Mouse (Mus musculus): Measurements from ENCODE around the gene Iqsec3. TPM values are rescaled to one million over a fixed set of nuclear protein-coding genes. Genes with fewer than 3 reads are reported as not detected.

Gene Iqsec3
- polyA plus RNA-seq, 1 experiment from 2014 or later = 0.03 TPM

DNA sequence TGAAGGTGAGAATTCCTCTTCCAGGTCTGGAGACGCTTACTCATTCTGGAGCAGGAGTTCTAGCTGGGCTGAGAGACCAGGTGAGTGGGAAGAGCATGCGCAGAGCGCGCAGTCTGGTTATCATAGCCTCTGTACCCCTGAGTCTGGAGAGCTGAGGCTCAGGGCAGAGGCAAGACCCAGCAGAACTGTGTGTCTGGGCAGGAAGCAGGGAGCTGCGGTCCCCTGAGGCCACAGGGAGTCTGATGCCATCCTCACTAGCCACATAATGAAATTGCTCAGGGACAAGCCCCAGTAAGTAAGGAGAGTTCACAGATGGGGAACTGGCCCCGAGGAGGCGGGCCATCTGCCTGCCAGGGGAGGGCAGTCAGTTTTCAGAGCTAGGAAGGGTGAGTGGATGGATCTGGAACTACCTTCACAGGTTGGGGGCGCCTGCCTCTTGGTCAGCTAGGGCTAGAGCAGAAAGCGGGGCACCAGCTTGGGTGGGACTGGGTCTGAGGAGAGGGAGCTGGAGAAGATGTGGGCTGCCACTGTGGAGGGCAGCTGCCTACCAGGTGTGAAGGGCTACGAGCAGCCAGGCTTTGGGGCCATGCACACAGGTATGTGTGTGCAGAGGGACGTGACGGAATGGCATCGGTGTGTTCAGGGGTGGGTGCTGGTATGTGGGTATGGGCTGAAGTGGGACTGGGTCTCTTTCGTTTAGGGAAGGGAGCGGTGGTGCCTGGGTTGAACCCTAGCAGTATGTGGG lies 130.3 kb downstream of the Iqsec3 start, which contains the start of gene Slc6a12:
TSS of gene Slc6a12 (plus strand) at position 51 of the 745 bp plus-strand sequence.
- DNase-seq (ENCODE audit: low spot score) = no peak
- H3K27me3 ChIP-seq (ENCODE audit: insufficient read depth, poor library complexity, severe bottlenecking) = peaks cover 44% of the 10 kb centered on the region
- H3K9me3 ChIP-seq = no peaks in the 10 kb centered on the region
- H3K4me1 ChIP-seq = 0 out of 2 replicates have a peak, but pooled peaks cover 8% of the 10 kb centered on the region
- 64% methylated on average over 15 of the region's 15 CpGs for WGBS
- H3K27ac ChIP-seq = no peak within 1 kb of the TSS
- no peaks in the 10 kb centered on the region for H3K36me3 ChIP-seq
- no peak within 1 kb of the TSS for H3K4me3 ChIP-seq

DNA sequence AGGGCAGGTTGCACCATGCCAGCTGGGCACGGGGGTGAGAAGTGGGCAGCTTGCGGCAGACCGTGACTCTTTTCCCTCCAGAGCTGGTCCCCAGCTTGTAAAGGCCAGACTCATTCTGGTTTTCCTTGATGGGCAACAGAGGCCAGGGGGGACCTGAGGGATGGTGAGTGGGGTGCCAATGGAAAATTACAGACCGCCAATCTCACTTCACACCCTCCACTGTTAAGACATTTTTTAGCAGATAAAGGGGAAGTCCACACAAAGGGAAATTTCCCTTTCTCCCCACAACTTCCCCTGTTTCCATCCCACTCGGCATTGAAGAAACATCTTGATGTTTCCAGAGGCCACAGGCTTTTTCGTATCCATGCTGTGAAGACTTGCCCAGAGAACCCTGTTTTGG lies 131.8 kb downstream of the Iqsec3 start:
- Histone ChIP-seq H3K27me3 (ENCODE audit: insufficient read depth, poor library complexity, severe bottlenecking) (peaks cover 39% of the 10 kb centered on the region), H3K4me3 (no peak overlapping the region), H3K4me1 (peaks cover 11% of the 10 kb centered on the region), H3K27ac (no peak overlapping the region), H3K36me3 (no peaks in the 10 kb centered on the region), H3K9me3 (no peaks in the 10 kb centered on the region)
- WGBS = 70% methylated on average over 6 of the region's 6 CpGs
- DNase-seq (ENCODE audit: low spot score) = no peak

DNA sequence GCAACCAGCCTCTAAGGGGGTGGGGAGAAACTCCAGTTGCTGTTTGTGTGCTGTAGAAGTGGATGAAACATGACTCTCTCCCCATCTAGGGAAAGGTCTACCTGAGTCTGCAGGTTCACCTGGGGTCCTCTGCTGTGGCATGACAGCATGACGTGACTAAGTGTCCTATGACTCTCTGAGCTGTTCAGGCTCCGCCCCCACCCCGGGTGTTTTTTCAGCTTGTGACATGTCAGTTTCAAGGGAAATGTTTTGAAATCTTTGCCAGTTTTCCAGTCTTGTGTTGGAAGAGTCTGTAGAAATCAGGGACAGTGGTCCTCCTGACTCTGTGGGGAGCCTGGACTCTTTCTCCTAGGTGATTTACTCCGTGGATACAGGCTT lies 135.0 kb downstream of the Iqsec3 start:
- H3K27ac ChIP-seq = no peak overlapping the region
- DNase-seq (ENCODE audit: low spot score) = no peak
- no peak overlapping the region for H3K4me3 ChIP-seq
- H3K9me3 ChIP-seq = no peaks in the 10 kb centered on the region
- peaks cover 39% of the 10 kb centered on the region for H3K27me3 ChIP-seq (ENCODE audit: insufficient read depth, poor library complexity, severe bottlenecking)
- peaks cover 15% of the 10 kb centered on the region for H3K4me1 ChIP-seq
- WGBS = 45% methylated on average over 4 of the region's 4 CpGs
- H3K36me3 ChIP-seq = no peaks in the 10 kb centered on the region

DNA sequence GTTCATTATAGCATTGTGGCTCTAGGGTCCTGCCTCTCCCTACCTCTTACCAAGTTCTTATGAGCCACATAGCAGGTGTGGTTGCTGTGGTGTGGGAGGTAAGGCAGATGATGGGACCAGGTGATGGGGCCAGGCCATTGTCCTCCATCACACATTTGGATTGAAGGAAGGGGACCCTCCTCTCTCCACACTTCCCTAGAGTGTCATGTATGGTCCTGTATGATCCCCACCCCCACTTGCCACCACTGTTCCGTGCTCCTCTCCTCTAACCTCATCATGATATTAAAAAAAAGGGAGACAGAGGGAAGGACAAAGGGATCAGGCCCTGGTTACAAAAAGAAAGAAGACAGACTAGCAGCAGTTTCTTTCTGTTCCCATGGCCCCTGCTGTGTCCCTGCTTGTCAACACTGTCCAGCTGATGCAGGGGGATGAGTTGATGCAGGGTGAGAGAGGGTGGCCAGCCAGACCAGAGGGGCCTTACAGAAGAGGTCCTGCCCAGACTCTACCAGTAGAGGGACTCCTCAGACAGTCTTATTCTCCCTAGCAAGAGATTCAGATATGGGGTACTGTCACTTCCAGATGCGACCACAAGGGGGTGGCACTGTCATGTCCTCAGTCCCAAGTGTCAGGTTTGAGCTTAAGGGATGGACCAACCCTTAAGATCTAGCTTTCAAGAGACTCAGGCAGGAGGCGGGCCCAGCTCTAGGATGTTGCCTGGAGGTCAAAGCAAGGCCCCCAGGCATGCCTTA lies 135.5 kb downstream of the Iqsec3 start:
- Histone ChIP-seq H3K36me3 (no peaks in the 10 kb centered on the region), H3K27ac (no peak overlapping the region), H3K4me3 (no peak overlapping the region), H3K4me1 (peaks cover 14% of the 10 kb centered on the region), H3K27me3 (ENCODE audit: insufficient read depth, poor library complexity, severe bottlenecking) (peaks cover 37% of the 10 kb centered on the region), H3K9me3 (no peaks in the 10 kb centered on the region)
- peak; percentile 84 for DNase-seq (ENCODE audit: low spot score)
- 23% methylated on average over 3 of the region's 3 CpGs for WGBS

DNA sequence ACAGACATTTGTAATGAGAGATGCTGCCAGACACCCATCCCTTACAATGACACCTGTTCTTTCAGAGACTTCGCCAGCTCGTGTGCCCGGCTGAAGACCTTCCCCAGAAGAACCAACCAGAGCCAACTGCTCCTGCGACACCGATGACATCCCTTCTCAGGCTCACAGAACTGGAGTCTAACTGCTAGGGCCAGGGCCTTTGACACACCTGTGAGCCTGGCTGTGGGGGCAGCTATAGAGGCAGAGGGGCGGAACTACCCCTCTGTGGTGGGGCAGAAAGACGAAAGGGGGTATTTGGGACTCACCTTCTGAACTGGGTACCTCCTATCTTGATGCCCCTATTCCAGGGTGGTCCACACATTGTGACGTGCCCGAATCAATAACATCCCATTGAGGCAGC lies 136.2 kb downstream of the Iqsec3 start:
- Histone ChIP-seq H3K4me3 (no peak overlapping the region), H3K36me3 (no peaks in the 10 kb centered on the region), H3K27ac (no peak overlapping the region), H3K9me3 (no peaks in the 10 kb centered on the region), H3K4me1 (peaks cover 11% of the 10 kb centered on the region), H3K27me3 (ENCODE audit: insufficient read depth, poor library complexity, severe bottlenecking) (peaks cover 30% of the 10 kb centered on the region)
- DNase-seq (ENCODE audit: low spot score) = no peak
- 89% methylated on average over 9 of the region's 9 CpGs for WGBS

DNA sequence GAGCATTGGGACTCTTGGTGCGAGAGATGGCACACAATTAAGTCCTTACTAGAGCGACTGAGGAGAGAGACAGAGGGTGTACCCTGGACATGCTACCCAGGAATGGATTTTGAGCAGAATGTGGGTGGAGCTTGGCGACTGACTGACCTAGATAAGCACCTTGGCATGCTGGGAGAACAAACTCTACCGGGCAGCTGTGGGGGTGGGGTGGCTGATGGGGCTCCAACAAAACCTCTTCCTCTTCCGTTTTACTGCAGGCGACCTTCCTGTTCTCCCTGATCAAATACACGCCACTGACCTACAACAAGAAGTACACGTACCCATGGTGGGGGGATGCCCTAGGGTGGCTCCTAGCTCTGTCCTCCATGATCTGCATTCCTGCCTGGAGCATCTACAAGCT lies 136.9 kb downstream of the Iqsec3 start:
- Histone ChIP-seq H3K9me3 (no peaks in the 10 kb centered on the region), H3K4me1 (peaks cover 11% of the 10 kb centered on the region), H3K27ac (no peak overlapping the region), H3K4me3 (no peak overlapping the region), H3K27me3 (ENCODE audit: insufficient read depth, poor library complexity, severe bottlenecking) (peaks cover 24% of the 10 kb centered on the region), H3K36me3 (no peaks in the 10 kb centered on the region)
- 45% methylated on average over 8 of the region's 8 CpGs for WGBS
- DNase-seq (ENCODE audit: low spot score) = no peak

DNA sequence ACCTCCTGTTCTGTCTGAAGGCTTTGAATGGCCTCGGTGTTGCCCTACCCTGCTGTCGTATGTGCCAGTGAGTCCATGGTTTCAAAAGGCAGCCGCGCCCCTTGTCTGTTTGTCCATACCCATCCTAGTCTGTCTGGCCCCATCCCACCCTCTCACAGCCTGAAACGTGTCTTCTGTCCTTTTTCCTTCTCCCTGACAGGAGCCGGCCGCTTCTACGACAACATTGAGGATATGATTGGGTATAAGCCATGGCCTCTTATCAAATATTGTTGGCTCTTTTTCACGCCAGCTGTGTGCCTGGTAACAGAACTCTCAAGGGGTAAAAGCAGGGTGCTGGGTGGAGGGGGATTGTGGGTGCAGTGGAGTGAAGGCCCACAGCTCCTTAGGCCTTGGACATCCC lies 137.6 kb downstream of the Iqsec3 start:
- Histone ChIP-seq H3K27me3 (ENCODE audit: insufficient read depth, poor library complexity, severe bottlenecking) (peaks cover 18% of the 10 kb centered on the region), H3K4me1 (peaks cover 11% of the 10 kb centered on the region), H3K27ac (no peak overlapping the region), H3K9me3 (no peaks in the 10 kb centered on the region), H3K36me3 (no peaks in the 10 kb centered on the region), H3K4me3 (no peak overlapping the region)
- 86% methylated on average over 9 of the region's 9 CpGs for WGBS
- DNase-seq (ENCODE audit: low spot score) = no peak

DNA sequence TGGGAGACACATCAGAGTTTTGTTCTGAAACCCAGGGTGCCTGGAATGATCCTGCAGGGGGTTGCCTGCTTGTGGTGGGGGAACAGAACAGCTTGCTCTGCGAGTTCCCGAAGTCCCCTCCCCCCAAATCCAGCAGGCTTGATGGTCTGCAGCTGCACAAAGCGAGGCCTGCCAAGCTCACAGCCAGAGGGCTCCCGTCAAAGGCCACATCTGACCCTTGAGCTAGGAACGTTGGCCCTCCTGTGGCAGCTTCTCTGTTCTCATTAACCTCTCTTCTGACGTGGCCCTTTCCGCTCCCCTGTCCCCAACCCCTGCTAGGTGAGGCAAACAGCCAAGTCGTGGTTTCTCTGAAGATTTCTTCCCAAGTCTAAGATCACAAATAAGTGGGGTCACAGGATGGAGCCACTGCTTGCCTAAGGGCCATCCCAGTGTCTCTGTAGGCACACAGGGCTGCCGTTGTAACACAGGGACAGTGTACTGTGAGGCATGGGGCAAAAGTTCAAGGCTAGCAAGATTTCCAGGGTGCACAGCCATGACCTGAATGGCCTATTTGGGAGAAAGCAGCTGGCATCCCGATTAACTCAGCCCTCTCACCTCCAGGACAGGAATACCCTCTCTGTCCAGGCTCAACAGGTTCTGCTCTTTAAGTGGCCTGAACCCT lies 143.5 kb downstream of the Iqsec3 start:
- no peaks in the 10 kb centered on the region for H3K9me3 ChIP-seq
- H3K4me3 ChIP-seq = no peak overlapping the region
- DNase-seq (ENCODE audit: low spot score) = no peak
- 19% methylated on average over 10 of the region's 10 CpGs for WGBS
- peak overlapping the region; percentile 32; the same call in 1 of the 2 replicates for H3K27ac ChIP-seq
- no peaks in the 10 kb centered on the region for H3K36me3 ChIP-seq
- H3K4me1 ChIP-seq = peaks cover 26% of the 10 kb centered on the region
- no peaks in the 10 kb centered on the region; the same call in 1 of the 2 replicates for H3K27me3 ChIP-seq (ENCODE audit: insufficient read depth, poor library complexity, severe bottlenecking)

DNA sequence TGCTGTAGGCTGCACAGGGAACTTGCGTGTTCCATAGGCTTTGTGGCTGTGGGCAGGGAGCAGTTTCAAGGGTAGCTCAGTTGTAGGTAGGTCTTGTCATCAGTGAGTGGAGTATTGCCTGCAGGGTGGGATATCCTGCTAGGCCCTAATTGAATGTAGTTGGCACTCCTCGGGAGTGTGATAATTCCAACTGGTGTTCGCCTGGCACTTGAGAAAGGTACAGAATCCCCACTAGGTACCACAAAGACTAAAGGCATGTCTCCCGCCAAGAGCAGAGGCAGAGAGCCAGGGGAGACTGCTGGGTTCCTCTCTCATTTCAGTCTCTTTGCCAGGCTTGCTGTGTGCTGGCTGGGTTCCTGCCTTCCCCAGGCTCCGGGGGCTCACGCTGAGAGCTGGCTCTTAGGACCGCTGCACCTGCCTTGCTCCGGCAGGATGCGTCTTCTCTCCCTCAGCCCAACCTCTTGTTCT lies 145.0 kb downstream of the Iqsec3 start:
- Histone ChIP-seq H3K36me3 (no peaks in the 10 kb centered on the region), H3K4me3 (no peak overlapping the region), H3K9me3 (no peaks in the 10 kb centered on the region), H3K27ac (no peak overlapping the region), H3K27me3 (ENCODE audit: insufficient read depth, poor library complexity, severe bottlenecking) (no peaks in the 10 kb centered on the region; the same call in 1 of the 2 replicates), H3K4me1 (peaks cover 26% of the 10 kb centered on the region)
- 60% methylated on average over 9 of the region's 9 CpGs for WGBS
- no peak for DNase-seq (ENCODE audit: low spot score)

DNA sequence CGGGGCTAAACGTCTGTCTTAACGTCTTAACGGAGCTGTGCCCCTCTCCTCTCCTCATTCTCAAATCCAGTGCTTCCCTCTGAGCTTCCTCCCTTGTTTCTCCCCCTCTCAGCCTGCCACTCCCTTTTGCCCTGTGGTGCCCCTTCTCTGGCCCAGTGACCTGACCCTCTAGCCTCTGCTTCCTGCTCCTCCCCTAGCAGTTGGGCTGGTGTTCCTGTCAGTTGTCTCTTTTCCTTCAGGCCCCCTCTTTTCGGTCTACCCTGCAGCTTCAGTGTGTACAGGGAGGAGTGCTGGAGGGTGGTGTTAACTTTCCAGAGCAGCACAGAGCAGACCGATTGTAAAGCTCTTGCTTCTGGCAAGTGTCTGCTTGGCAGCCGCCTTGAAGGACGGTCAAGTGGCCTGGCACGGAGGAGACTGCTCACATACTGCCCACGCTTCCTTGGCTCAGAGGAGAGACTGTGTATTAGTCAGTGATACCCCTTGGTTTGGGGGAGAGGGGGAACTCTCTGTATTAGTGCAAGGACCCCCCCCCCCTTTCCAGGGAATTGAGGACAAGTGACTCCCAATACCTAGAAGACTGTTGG lies 146.9 kb downstream of the Iqsec3 start:
- 50% methylated on average over 10 of the region's 10 CpGs for WGBS
- Histone ChIP-seq H3K27ac (peak overlapping the region; percentile 1; the same call in 1 of the 2 replicates), H3K27me3 (ENCODE audit: insufficient read depth, poor library complexity, severe bottlenecking) (no peaks in the 10 kb centered on the region; the same call in 1 of the 2 replicates), H3K36me3 (no peaks in the 10 kb centered on the region), H3K9me3 (no peaks in the 10 kb centered on the region), H3K4me3 (no peak overlapping the region), H3K4me1 (peaks cover 26% of the 10 kb centered on the region)
- no peak for DNase-seq (ENCODE audit: low spot score)

DNA sequence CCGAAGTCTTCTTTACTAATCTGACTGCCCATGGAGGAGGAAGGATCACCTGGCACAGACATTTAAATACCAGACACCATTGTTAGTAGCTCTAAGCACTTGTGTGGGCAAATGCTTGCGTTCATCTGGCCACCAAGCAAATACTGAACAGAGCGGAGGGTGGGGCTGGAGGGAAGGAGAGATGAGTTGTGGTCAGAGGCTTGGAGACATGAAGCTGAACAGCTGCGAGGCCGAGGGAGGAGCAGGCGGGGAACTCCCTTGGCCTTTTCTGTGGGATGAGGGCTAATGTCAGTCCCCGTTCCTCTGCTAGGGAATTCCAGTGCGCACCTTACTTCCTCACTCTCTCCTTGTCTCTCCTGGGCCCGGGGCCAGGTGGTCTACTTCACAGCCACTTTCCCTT lies 147.7 kb downstream of the Iqsec3 start:
- WGBS = 75% methylated on average over 9 of the region's 9 CpGs
- H3K4me3 ChIP-seq = no peak overlapping the region
- DNase-seq (ENCODE audit: low spot score) = no peak
- H3K9me3 ChIP-seq = no peaks in the 10 kb centered on the region
- H3K27ac ChIP-seq = no peak overlapping the region
- H3K4me1 ChIP-seq = peaks cover 26% of the 10 kb centered on the region
- H3K27me3 ChIP-seq (ENCODE audit: insufficient read depth, poor library complexity, severe bottlenecking) = no peaks in the 10 kb centered on the region
- no peaks in the 10 kb centered on the region for H3K36me3 ChIP-seq

DNA sequence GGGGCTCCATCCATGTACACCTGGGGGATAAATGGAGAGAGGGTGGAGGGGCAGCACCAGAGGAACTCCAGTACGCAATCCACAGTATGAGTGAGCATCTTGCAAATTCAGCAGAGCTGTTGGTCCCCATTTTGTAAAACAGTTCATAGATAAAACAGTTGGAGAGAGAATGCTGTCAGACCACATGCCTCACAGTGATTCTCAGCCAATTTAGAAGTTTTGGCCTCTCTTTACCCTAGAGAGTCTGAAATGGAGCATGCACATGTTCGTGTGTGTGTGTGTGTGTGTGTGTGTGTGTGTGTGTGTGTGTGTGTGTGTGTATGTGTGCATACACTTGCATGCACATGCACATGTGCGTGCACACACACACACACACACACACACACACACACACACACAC lies 148.2 kb downstream of the Iqsec3 start:
- no peak overlapping the region for H3K27ac ChIP-seq
- no peaks in the 10 kb centered on the region for H3K27me3 ChIP-seq (ENCODE audit: insufficient read depth, poor library complexity, severe bottlenecking)
- H3K4me1 ChIP-seq = peaks cover 26% of the 10 kb centered on the region
- H3K4me3 ChIP-seq = no peak overlapping the region
- H3K9me3 ChIP-seq = no peaks in the 10 kb centered on the region
- DNase-seq (ENCODE audit: low spot score) = no peak
- 74% methylated on average over 2 of the region's 3 CpGs for WGBS
- H3K36me3 ChIP-seq = no peaks in the 10 kb centered on the region

Measured in heart, embryonic 10.5 days (tissue).